Mouse (Mus musculus) cerebellum, adult (tissue): ENCODE measurements around the gene Atp13a4.

ENCODE experiments used
- ATAC-seq: cut with Nextera tagmentation; 2 replicates; pipeline ENCODE4 v1.9.2; 2017; ENCODE audit warnings: mild to moderate bottlenecking, moderate library complexity, mixed read lengths; ENCODE audit not compliant: insufficient number of reproducible peaks, low FRiP score, low TSS enrichment

Atp13a4 gene

DNA sequence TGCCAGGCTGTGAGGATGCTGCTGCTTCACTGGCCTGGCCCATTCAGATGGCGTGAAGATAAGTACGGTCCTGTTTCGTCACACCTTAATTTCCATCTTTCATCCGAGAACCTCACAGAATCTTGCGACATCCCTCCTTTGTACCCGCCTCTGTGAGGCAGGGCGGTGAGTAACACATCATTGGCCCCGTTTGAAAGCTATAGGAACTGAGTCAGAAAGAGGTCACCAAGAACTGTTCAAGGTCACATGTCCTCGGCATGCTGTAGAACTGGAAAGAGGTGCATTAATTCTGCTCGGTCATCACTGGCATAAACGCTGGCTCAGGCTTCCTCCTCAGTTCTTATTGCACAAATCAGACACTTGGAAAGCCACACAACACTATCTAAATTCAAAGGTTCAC lies at the start of gene Atp13a4:
TSS of gene Atp13a4 (minus strand) at position 36 of the 400 bp plus-strand sequence.
- ATAC-seq = no peak

DNA sequence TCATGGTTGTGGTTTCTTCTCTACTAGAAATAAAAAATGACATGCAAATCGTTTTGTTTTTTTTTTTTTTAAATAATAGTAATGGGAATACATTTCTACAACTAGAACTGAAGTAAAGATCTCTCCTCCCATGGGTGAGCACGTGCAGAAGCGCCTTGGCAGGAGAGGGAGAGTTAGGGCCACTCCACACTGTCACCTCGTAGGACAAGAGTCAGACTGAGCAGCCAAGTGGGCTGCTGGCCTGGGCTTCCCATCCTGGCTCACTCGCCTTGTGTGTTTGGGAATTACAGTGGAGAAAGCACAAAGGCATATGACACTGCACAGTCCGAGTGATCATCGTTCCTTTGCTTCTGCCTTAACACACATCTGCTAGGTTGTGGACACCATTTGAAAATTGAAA lies 47.5 kb upstream of the Atp13a4 start:
- no peak for ATAC-seq

DNA sequence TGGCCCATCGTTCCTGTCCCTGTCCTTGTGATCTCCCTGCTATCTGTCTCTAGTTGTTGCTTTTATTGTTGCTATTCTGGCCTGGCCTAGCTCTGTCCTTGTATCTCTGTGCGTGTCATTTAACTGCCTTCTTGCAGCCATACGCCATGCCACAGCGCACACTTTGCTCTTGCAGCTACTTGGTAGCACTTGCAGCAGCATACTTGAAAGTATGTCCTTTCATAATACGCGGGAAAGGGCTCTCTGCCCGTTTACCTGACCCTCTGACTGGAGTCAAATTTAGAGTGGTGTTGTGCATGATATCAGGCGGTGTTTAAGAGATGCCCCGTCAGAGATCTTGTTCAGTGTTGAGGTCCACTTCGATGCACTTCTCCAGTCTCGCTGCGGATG lies 35.1 kb upstream of the Atp13a4 start:
- no peak for ATAC-seq

DNA sequence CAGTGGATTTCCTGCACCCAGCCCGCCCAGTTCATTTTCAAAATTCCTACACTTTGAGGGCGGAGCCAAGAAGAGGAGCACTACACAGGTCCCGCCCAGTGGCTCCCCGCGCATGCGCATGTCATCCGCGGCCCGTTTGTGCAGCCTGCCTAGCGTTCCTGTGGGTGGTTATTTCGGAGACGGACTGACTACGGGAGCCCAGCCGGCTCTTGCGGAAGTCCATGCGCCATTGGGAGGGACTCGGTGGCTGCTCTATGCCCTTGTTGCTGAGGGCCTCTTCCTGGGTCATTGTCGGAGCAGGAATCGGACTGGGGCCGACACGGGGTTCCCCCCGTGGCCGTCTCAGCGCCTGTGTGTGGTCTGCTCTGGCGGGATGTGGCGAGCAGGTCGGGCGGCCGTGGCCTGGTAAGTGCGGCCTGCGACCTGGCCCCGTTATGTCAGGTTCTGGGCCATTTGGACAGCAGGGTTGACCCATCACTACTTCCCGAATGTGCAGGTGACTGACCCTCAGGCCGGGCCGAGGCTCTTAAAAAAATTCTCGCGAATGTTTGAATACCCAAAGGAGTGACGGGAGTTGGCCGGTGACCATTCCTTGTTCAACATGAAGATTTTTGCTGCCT lies 34.6 kb upstream of the Atp13a4 start, which contains the start of gene Opa1:
TSS of gene Opa1 (plus strand) at position 168 of the 620 bp plus-strand sequence.
- ATAC-seq = peak; percentile 97

DNA sequence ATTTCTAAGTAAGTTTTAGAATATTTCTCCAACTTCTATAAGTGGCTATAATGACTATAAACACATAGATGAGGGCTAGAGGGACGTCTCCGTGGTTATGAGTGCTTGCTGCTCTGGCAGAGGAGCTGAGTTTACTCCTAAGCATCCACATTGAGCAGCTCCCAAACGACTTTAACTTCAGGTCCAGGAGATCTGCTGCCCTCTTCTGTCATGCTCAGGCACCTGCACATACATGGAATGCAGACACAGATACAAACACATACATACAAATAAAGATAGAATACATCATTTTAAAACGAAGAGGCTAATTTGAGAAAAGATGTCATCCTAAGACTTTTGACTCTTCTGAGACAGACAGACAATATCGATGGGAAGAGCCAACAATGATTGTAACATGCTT lies 31.0 kb upstream of the Atp13a4 start:
- ATAC-seq = no peak

DNA sequence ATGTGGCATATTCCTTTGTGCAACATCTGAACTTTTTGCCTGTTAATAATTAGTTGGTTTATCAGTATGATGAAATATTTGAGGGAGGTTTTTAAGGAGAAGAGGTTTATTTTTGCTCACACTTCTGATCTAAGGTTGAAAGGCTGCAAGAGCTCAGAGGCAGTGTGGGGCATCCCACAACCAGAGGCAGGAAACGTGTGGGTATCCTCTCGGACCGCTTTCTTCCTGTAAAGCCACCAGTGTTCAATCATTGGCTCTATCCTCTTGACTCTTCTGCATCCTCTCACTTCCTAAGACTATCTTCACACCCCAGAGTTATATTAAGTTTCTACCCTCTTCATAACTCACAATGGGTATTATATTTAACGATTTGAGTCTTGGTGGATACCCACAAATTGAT lies 29.3 kb upstream of the Atp13a4 start:
- ATAC-seq = no peak

DNA sequence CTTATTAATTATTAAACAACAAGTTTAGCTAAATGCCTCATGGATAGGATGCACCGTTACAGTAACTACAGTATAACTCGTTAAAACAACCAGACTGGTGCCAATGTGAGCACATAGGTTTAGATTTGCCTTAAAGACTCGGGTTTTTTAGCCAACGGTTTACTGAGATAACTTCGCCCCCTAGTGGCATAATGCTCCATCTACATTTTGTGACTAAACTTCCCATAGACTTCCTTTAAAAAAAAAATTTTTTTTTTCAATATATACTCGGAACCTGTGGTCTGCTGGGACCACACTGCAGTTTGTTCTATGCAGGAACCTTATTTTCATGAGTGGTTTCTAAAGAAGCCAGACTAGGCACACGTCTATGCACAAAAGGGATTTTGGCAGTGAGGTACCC lies 16.2 kb upstream of the Atp13a4 start:
- no peak for ATAC-seq

DNA sequence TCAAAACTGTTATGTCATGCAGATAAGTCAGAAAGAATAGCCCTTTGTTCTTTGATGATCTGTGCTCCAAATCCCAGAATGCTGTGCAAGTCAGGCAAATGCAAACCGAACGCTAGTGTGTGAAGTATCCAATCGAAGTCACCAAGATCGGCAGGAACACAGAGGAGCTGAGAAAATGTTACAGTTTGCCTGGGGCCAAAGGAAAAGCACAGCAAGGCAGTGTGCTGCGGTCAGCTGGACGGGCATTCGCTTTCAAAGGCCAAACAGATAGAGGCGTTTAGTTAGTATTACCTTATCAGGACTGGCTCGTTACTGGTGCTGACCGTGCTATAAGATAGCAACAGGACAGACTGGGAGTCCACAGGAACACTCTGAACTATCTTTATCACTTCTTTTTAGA lies 15.8 kb upstream of the Atp13a4 start:
- 0 out of 2 replicates have a peak, but pooled peaks have one; percentile 49 for ATAC-seq

DNA sequence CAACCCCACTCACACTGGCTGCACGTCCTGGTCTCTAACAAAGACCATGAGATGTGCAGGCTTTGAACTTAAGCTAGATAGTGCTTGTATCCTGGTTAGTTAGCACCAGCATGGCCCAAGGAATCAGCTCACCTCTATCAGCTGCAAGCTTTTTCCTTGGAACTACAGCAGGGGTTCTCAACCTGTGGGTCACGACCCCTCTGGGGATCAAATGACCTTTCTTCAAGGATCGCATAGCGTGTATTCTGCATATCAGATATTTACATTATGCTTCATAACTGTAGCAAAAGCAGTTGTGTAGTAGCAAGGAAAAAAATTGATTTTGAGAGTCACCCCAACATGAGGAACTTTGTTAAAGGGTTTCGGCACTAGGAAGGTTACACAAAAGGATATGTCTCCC lies 15.0 kb upstream of the Atp13a4 start:
- no peak for ATAC-seq

DNA sequence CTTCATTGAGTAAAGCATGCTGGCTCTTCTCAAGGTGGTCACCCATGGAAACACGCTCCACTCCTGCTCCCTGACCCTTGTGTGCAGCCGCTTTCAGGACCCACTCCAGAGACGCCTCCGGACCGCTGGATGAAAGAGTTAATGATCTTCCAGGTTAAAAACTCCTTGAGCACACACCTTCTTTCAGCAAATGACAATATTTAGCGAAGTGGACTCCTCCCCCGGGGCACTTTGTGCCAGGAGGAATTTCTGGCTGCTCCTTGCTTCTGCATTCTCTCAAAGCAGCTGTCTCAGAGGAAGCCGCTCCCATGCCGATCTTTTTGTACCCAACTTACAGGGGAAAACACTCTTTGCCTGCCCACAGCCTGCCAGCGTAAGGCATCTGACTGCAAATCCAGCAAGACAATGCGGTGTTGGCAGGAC lies 3.4 kb downstream of the Atp13a4 start:
- no peak for ATAC-seq

DNA sequence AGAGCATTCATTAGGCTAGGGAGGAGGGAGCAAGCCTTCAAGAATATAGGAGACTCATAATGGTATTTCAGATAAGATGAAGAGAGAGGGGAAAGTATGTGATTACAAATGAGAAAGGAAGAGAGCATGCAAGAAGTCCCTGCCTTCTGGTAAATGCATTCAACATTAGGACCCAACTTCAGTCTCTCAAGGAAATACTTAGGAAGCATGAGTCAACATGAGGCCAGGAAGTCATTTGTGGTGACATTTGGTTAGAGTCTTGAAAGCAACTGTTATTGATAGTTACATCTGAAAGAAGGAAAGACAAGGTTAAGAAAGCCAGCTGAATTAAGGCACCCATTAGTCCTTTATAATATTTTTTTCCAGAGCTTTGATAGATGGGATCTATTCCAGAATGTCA lies 4.8 kb downstream of the Atp13a4 start:
- no peak for ATAC-seq

DNA sequence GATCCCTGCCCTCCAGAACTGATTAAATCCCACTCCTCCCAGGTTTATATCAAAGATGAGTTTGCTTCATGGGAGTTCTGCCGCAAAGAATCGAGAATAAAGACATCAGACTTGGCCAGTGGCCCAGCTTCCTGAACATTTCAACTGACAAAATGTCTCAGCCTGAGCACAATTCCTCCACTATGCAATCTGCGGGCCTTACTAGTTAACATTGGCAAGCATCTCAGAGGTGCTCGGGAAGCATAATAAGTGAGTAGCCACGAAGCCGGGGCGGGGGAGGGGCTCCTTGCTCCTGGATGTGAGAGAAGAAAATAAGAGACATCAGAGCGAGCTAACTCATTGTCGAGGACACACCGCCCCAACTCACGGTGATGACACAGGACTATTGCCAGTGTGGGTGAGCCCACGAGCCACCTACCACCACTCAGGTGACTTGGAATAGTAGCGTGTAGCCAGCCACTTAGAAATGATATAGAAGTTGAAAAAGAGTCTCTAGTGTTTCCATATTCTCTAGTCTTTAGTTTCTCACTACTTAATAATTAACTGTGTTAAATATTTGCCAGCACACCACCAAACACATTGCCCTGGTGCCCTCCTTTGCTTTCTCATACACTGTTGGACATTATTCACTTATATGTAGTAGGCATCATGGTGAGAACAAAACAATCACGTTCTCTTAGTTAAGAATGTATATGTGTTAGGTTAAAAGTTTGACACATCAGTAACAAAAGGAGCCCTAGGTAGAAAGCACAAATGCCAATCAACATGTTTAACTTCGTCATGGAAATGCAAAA lies 8.1 kb downstream of the Atp13a4 start:
- no peak for ATAC-seq

DNA sequence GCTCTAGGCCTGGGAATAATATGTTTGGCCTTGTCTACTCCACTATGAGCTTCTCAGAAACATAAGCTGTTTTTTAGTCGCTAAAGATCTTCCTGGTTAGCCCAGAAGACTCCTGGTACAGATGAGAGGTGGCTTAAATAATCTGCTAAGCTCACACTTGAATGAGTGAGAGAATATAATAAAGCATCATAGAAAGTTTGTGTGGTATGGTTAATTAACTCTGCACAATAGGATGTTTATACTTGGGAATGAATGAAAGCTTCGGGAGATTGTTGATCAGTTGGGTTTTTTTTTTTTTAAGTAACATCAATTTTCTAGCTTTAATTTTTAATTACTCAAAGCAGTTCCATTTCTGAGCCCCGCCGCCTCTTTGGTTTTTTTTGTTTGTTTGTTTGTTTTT lies 8.8 kb downstream of the Atp13a4 start:
- ATAC-seq = no peak

DNA sequence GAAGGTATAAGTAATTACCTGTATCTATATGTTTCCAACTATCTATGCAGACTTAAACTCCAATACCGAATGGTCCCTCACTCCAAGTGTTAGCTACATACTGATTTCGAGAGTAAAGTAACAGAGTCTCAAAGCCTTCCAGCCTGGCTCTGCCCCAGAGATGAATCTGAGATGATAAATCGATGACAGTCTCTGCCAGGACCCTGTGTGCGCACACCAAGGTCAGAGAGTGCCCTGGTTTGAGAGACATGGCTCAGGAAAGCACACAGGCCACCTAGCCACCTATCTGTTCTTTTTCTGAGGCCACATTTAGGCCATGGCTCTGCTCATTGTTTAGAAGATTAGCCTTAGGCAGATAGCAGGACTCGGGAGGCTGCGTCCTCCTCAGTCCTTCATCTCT lies 11.0 kb downstream of the Atp13a4 start:
- no peak for ATAC-seq

DNA sequence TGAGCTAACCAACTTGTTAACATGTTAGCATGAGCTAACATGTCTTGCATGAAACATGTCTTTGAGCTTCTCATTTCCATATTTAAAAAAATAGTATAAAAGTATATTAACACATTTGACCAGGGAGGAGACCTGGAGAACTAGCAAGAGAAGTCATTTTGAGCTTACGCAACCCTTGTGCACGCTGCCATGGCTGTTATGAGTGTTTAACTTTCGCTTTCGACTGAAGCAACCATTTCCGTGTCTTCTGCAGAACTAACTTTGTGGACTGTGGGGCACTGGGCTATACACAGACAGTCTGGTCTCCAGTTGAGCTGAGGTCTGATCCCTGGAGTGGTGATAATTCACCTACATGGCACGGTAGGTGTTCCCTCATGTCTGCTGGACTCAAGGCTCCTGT lies 17.6 kb downstream of the Atp13a4 start:
- ATAC-seq = no peak

DNA sequence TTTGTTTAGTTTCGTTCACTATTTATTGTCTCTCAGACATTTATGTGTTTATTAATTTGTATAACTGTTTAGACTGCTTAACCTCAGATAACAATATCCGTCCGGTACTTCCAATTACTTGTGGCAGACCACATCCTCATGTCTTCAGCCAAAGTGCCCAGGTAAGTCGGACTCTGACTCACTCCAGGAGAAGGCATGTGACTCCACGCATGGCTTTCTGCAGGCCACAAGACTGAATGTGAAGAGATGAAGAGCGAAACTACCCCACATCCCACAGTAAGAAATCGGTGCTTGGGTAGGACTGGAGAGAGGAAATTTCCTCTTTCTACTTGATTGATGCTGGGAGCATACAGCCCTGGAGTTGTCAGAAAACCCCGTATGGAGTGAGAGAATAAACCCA lies 18.1 kb downstream of the Atp13a4 start:
- no peak for ATAC-seq

DNA sequence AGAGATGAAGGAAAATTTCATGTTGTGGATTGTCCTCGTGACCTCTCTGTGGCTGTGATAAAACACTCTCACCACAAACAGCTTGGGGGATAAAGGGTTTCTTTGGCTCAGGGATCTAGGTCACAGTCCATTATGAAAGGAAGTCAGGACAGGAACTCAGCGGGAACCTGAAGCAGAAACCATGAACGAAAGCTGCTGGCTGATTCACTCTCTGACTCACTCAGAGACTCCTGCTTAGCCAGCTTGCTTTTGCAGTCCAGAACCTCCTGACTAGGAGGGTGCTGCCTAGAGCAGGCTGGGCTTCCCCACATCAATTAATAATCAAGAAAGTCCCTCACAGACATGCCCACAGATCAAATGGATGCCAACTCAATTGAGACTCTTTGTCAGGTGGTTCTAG lies 32.2 kb downstream of the Atp13a4 start:
- ATAC-seq = 0 out of 2 replicates have a peak, but pooled peaks have one; percentile 15

DNA sequence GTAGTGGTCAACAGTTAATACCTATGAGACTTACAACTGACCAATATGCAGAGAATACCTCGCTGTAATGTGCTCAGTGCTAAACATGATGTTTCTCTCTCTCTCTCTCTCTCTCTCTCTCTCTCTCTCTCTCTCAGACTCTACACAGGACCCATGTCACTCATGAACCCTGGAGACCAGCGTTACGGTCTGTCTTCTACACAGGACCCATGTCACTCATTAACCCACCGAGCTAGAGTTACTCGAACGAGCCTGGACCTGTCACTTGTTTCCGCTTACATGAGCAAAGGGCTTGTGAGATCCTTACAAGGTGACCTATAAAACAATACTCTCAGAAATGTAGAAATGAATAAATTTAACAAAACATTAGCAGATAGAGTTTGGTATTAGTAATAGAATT lies 33.9 kb downstream of the Atp13a4 start:
- no peak for ATAC-seq

DNA sequence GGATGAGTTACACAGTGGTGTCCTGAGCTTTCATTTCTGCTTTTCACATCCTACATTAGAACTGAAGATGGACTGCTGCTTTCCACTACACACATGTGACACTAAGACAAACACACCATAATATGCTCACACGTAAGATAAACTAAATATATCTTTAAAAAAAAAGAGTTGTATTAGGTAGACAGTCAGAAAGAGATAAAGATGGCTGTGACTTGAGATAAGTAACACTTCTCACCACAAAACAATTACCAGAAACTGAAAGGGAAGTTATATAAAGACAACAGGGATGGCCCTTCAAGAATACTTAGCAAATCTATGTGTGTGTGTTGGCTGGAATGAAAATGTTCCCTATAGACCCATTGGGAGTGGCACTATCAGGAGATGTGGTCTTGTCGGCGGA lies 34.8 kb downstream of the Atp13a4 start:
- no peak for ATAC-seq

DNA sequence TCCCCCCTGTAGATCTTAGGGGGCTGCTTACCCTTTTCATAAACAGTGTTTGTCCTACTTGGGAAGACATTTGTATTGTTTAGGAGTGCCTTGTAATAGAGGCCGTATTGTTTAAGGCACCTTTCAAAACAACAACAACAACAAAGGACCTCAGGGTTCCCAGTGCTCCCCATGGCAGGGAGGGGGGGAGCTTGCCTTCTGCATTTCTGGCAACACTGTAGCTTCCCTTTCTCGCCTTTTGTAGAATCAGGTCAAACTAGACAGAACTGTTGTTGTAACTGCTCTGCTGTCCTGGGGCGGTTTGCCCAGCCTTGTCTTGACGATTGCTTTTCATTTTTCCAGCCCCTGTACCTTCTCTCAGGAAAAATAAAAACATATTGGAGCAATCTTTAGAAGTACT lies 40.0 kb downstream of the Atp13a4 start:
- no peak for ATAC-seq

DNA sequence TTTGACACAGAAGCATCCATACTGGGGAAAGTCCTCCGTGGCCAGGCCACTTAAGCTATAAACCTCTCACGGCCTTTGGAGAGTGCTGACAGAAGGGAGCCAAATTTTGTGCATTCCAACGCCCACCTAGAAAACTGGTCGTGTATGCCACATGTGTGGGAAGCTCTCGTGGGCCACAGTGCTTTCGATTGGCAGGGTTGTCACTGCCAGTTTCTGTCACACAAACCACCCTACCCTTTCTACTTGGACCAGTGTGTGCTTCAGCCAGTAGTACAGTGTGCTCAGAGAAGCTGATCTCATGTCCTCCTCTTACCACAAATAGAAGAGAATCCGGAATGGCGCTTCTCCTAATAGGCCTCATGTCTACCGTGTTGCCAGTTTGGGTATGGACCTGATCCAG lies 40.5 kb downstream of the Atp13a4 start:
- no peak for ATAC-seq

DNA sequence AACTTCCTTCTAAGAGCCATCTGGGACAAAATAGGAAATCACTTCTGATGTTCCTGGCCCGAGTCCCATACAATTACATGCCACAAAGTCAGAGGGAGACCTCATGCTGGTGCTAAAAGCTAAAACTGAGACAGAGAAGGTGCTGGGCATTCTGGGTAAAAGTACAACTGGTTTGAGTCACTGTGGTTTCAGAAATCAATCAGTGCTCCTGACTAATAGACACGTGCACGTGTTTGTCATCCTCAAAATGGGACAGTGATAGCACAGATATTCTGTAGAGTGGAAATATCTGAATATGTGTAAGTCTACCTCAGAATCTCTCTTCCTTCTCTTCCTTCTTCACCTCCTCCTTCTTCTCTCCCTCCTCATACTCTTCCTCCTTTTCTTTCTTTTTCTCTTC lies 53.6 kb downstream of the Atp13a4 start:
- no peak for ATAC-seq
